Mouse (Mus musculus) regulatory T cell (primary cell): Measurements from ENCODE around the gene Abcb9.

Experiments
- in situ Hi-C: fragments of 300-600 bp; cut with MboI, MseI; formaldehyde crosslinking; loops from one replicate; pipeline ENCODE4 v1.15.1; 2025; ENCODE audit warnings: high pct_unique_total_duplicates

Abcb9 gene

GRCm38 (mm10) chr5:124032001-124032508 lies 63.5 kb downstream of the Abcb9 start, which contains the start of gene Vps37b:
Gene Vps37b, minus strand, starts transcription at chr5:124032270.
- in situ Hi-C loops, result loop anchor here (5.0 kb wide), 1 partner anchor 50 kb away; no protein-coding TSS in a partner anchor

GRCm38 (mm10) chr5:124031068-124031955 lies 64.3 kb downstream of the Abcb9 start:
- in situ Hi-C loops, result loop anchor here (5.0 kb wide), 1 partner anchor 51 kb away; no protein-coding TSS in a partner anchor

GRCm38 (mm10) chr5:124030386-124031067 lies 65.1 kb downstream of the Abcb9 start:
- in situ Hi-C loops, result loop anchor here (5.0 kb wide), 1 partner anchor 52 kb away; no protein-coding TSS in a partner anchor

GRCm38 (mm10) chr5:124029220-124030035 lies 66.2 kb downstream of the Abcb9 start:
- in situ Hi-C loops, result loop anchor here (5.0 kb wide), 1 partner anchor 53 kb away; no protein-coding TSS in a partner anchor

GRCm38 (mm10) chr5:124028680-124029079 lies 66.9 kb downstream of the Abcb9 start:
- in situ Hi-C loops, result no loop called here

GRCm38 (mm10) chr5:124027702-124028470 lies 67.7 kb downstream of the Abcb9 start:
- in situ Hi-C loops, result no loop called here

- in situ Hi-C loops, result no loop called here
Measured at GRCm38 (mm10) chr5:124026568-124026967, 69.0 kb downstream of the Abcb9 start.

GRCm38 (mm10) chr5:124025587-124026441 lies 69.8 kb downstream of the Abcb9 start:
- in situ Hi-C loops, result no loop called here

GRCm38 (mm10) chr5:124025146-124025545 lies 70.5 kb downstream of the Abcb9 start:
- in situ Hi-C loops, result no loop called here

- in situ Hi-C loops, result no loop called here
Measured at GRCm38 (mm10) chr5:124024677-124025076, 70.9 kb downstream of the Abcb9 start.

GRCm38 (mm10) chr5:124022365-124022764 lies 73.2 kb downstream of the Abcb9 start:
- in situ Hi-C loops, result no loop called here

GRCm38 (mm10) chr5:124021701-124022100 lies 73.9 kb downstream of the Abcb9 start:
- in situ Hi-C loops, result no loop called here

GRCm38 (mm10) chr5:124021148-124021547 lies 74.5 kb downstream of the Abcb9 start:
- in situ Hi-C loops, result no loop called here

GRCm38 (mm10) chr5:124019348-124020216 lies 76.0 kb downstream of the Abcb9 start:
- in situ Hi-C loops, result no loop called here

- in situ Hi-C loops, result no loop called here
Measured at GRCm38 (mm10) chr5:124018651-124019050, 76.9 kb downstream of the Abcb9 start.

GRCm38 (mm10) chr5:124017941-124018340 lies 77.7 kb downstream of the Abcb9 start:
- in situ Hi-C loops, result no loop called here

GRCm38 (mm10) chr5:124016291-124016821 lies 79.2 kb downstream of the Abcb9 start:
- in situ Hi-C loops, result no loop called here

GRCm38 (mm10) chr5:124015727-124016126 lies 79.9 kb downstream of the Abcb9 start:
- in situ Hi-C loops, result no loop called here
